Mouse (Mus musculus) C2C12 (cell line): Measurements from ENCODE around the gene Klhdc8a.

Source experiments
- CTCF ChIP-seq: IDR thresholded peaks from one replicate; pipeline ENCODE4 v1.5.1; 2011; ENCODE audit not compliant: control insufficient read depth, insufficient read depth, insufficient read length
- FOSL1 ChIP-seq: IDR thresholded peaks from one replicate; pipeline ENCODE4 v1.8.0; 2011; ENCODE audit warnings: mild to moderate bottlenecking, low read length; ENCODE audit not compliant: poor library complexity, insufficient read depth, severe bottlenecking

DNA sequence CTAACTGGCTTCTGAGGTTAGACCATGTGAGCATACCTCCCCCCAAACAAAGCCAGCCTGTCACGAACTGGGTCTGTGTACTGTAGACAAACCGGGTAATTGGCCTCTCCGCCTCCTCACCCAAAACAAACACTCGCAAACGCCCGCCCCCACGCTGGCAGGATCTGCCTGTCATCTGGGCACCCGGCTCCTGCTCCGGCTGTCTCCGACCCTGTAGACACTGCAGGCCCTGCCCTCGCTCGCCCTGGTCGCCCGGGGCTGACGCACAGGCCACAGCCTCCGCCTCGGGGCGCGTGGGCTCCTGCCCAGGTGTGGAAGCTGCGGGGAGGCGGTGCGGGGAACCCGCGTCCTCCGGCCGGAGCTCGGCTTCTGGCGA lies at the start of gene Klhdc8a:
- TF ChIP-seq CTCF (no peak), FOSL1 (no peak)
